Mouse (Mus musculus): ENCODE data around the gene Mtf1.

Gene Mtf1

DNA sequence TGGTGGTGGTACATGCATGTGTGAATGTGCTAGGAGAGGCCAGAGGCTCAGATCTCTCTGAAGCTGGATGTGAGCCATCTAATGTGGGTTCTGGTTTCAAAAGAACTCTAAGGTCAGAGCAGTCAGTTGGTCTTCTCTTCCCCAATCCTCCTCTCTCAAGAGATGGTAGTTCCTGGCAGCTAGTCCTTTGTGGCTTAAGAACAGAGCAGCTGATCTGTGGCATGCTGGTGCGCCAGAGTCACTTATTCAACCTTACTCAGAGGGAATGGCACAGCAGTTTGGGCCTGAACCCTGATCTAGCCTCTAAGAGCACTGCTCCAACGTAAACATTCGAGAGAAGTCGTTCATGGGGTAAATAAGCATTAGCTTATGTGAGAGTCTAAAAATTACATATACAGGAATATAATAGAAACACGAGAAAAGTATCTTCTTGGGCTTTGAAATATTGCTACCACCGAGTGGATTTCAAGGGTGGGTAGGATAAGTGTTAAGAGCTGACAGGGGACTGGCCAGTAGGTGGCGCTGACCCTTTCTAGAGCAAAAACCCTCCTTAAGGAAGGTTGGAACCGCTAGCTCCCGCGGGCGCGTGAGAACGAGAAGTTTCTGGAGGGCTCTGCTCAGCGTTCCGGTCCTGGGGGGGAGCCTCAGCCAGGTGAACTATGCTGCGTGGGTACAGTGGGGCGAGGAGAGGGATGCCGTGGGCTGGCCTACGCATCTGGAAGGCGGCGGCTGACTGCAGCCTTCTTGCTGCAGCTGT, at the start of gene Mtf1:
TSS of gene Mtf1 (plus strand) at position 553 of the 757 bp plus-strand sequence.
- DNase-seq (ENCODE audit: low read depth, low spot score), result peak; percentile 89

DNA sequence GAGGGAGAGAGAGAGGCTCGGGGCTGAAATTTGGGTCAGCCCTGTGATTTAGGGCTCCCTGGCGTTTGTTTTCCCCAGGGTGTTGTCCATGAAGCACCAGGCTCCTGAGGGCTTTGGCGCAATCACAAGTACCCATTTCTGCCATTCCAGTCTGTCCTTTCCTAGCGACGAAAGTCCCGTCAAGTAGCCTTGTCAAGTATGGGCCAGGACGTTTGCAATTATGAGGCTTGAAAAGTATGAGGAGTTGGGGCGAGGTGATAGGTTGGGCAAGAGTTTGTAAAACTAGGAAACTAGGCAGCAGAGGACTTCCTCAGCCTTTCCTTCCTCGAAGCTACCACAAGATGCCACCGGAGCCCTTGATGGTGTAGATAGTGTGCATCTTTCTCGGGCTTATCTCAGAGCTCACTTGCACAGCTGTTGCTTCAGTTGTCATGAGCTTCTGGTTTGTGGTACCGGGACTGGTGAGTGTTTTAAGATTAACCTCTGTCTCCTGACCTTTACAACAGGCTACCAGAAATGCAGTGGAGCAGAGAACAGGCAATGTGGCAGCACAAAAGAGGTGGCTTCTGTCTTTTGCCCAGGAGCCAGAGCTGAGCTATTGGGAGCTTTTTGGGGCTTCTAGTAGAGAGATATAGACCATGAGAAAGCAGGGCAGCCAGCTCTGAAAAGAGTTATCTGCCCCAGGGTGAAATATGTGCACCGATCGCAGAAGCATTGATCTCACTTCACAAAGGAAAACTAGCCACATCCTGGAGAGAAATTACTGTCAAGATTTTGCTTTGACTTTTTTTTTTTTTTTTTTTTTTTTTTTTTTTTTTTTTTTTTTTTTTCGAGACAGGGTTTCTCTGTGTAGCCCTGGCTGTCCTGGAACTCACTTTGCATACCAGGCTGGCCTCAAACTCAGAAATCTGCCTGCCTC, 49.4 kb upstream of the Mtf1 start:
- no peak for DNase-seq (ENCODE audit: low read depth, low spot score)

DNA sequence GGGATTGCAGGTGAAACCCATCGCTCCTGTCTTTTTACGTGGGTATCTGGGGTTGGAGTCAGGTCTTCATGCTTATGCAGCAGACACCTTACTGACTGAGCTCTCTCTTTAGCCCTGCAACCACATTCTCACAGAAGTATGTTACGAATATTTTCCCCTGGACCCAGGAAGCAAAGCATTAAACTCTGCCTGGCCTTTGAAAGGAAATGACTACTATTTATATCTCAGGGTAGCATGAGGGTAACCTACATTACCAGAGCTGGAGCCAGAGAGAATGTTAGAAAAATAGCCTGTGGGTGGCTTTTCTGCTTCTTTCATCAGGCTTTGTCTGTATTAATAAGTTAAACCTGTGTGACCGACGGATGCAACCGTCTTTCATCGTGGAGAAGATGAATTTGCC, 46.4 kb upstream of the Mtf1 start:
- no peak for DNase-seq (ENCODE audit: low read depth, low spot score)

DNA sequence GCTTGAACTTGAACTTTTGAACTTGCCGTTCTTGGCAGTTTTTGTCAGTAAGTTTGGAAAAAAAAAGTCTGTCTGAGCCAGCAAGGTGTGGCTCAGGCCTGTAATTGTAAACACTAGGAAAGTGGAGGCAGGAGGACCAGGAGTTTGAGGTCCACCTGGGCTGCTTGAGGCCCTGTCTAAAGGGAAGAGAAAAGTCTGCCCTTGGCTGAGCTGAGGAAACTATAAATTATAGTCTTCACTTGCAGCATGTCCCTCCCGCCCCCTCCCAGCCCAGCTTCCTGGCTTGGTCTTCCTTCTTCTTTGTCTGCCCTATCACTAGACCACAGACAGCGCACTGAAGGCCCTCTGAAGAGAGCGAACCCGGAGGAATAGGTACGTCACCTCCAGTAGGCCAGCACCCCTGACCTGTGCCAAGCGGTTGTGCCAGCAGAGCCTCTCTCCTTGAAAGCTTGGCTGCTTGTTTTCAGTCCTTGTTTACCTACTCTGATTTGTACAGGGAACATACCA, 42.5 kb upstream of the Mtf1 start:
- no peak for DNase-seq (ENCODE audit: low read depth, low spot score)

DNA sequence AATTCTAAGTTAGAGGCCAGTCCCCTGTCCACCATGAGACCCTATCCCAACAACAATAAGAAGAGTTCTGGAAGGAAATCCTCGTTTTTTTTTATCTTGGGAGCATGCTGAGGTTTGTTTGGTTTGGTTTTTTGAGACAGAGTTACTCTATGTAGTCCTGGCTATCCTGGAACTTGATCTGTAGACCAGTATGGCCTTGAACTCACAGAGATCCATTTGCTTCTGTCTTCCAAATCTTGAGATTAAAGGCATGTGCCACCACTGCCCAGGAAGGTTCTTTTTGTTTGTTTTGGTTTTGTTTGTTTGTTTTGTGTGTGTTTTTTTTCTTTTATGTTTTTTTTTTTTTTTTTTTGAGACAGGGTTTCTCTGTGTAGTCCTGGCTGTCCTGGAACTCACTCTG, 40.7 kb upstream of the Mtf1 start:
- no peak for DNase-seq (ENCODE audit: low read depth, low spot score)

DNA sequence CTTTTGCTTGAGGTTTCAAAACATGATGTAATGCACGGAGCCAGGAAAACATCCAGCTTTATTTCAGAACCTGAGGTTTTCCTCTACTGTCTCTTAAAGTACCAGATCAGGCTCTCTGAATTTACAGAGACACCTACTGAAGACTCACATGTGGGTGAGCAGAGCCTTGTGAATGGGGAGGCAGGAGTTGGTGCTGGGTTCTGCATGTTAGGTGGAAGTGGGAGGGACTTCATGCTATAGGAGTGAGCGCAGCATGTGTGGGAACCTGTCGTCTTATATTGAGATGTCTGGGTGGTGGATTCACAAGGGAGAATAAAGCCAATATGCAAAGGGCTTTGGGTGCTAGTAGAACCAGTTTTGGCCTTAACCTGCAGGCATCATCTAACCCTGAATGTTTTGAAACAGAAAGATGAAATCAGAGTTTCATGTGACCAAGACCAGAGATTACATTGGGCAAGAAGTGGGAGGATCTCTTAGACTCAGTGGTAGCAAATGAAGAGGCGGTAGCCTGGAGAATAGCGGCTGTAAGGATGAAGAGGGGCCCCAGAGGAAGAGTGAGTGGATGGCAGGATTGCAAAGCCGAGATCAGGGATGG, 38.9 kb upstream of the Mtf1 start:
- no peak for DNase-seq (ENCODE audit: low read depth, low spot score)

DNA sequence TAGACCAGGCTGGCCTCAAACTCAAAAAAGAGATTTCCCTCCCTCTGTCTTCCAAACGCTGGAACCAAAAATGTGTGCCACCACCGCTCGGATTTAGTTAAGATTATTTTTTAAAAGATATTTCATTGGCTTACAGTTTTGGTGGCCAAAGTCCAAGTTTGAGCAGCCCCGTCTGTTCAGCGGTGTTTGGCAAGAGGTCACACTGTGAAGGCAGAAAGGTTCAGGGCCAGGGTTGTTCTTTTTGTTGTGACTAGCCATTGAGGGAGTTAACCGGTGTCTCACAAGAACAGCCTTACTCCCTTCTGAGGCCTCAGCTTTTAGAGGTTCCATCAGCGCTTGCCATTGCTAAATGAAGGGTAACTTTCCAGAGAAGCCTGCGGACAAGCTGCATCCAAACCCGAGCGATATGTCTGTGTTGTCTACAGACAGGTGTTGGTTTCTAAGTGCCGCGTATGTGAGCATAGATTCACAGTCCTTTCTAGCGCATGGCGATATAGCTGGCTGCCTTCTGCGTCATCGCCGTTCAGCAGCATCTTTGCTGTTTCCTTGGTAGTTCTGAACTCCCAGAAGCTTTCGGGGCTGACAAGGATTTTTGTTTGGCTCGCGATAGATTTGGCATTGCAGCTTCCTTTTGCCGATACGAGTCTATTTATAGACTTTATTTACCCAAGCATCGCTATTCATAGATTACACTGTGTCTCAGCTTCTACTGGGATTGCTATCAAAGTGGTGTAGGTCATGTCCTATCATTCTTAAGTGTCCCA, 35.9 kb upstream of the Mtf1 start:
- no peak for DNase-seq (ENCODE audit: low read depth, low spot score)

DNA sequence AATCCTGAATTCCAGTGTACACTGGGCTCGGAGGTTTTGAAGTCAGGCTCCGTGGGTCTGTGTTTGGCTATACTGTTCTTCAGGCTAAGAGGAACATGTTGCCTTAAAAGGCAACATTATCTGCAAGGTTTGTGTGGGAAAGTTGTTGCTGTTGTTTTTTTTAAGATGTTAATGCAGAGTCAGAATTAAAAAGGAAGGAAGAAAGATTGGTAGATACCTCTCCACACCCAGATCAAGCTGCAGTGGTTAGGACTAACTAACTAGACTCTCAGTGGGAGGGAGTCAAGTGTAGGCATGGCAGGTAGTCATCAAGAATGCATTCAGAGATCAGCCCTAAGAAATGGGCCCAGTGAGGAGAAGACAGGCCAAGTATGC, 35.4 kb upstream of the Mtf1 start:
- DNase-seq (ENCODE audit: low read depth, low spot score), result no peak

DNA sequence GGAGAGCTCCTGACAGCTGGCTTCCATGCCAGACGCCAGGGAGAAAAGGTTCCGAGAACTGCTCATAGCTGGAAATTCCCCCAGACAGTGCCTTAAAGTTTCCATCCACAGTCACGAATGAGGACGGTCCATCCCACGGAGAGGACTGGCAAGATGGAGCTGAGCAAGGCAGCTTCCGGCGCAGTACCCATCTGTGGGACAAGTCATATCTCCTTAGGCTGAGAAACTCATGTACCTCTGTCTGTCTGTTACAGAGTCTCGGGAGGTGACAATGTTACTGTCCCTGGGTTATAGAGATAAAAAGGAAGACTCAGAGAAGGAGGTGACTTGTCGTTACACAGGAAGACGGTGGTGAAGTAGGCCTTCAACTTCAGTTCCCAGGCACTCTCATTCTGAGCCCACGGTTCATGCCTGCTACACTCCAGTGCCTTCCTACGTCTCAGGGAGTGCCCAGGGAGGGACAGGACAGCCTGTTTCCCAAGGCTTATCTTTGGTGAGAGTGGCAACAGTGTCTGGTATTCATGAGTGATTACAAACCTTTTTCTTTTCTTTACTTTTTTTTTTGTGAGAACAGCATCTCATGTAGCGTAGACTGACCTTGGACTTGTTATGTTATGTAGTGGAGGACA, 32.8 kb upstream of the Mtf1 start:
- DNase-seq (ENCODE audit: low read depth, low spot score), result no peak

DNA sequence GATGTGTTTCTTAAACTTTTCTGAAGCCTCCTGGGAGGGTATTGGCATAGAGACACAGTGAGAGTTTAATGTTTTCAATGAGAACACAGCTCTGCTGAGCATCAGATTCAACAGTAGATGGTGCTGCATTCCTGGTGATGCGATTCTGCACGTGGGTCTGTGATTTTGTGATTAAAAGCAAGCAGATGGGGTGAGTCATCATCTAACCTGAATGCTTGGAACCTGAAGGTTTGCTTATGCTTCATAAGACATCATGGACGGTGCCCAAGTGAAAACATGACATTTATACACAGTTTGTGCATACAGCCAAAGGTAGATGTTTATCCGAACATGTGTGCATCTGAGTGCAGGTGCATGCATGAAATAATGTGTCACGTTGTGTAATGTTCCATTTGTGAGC, 31.3 kb upstream of the Mtf1 start:
- DNase-seq (ENCODE audit: low read depth, low spot score), result no peak

DNA sequence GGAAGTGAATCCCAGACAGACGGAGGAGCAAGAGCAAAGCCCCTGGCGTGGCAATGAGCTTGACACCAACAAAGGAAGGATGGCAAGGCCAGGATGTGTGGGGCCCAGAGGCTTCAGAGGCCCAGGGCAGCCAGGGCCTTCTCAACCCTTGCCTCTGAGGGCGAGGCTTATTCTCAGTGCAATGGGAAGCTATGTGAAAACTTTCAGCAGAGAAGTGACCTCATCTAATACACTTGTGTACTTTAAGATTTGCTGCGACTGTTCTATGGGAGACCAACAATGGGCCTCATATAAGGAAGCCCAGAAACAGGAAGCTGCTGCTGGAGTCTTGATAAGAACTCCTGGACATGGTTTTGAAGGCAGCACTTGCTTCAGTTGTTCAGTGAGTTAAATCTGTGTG, 29.8 kb upstream of the Mtf1 start:
- no peak for DNase-seq (ENCODE audit: low read depth, low spot score)

DNA sequence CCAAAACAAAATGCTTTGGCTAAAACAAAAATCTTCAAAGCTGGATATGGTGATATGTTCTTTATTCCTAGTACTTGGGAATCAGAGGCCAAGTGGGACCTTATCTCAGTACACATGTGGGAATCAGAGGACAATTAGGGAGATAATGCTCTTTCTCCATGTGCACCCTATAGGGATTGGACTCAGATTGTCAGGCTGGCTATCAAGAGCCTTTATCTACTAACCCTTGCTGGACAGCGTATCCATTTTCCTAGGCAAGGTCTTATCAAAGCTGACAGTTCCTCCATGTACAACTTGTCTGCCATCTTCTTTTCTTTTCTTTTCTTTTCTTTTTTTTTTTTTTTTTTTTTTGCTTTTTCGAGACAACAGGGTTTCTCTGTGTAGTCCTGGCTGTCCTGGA, 28.5 kb upstream of the Mtf1 start:
- DNase-seq (ENCODE audit: low read depth, low spot score), result no peak

DNA sequence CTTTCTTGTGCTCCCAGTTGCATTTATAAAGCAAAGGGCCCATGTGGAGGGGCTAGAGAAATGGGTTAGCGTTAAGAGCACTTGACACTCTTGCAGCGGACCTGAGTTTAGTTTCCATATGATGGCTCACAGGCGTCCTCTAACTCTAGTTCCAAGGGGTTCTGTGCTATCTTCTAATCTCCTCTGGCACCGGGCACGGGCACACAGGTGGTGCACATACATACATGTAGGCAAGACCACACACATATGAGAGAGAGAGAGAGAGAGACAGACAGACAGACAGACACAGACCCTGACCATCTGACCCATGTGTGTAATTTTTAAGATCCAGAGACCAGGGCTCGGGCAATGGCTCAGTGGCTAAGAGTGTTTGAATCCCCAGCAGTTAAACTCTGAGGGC, 27.9 kb upstream of the Mtf1 start:
- DNase-seq (ENCODE audit: low read depth, low spot score), result no peak

DNA sequence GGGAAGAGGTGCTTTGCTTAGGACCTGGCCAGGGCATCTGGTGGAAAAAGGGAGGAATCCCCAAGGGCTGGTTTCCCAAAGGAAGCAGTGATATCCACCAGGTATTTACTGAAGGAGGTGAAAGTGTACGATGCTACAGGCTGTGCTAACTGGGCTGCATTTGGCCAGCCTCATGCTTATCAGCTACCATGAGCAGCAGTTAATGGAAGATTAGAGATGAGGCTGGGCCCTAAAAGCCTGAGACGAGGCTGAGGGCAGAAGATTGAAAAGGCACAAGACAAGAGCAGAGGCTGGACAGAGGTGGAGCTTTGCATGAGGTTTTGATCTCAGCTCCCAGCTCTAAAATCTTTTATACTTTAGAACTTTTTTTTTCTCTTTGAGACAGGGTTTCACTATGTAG, 27.5 kb upstream of the Mtf1 start:
- no peak for DNase-seq (ENCODE audit: low read depth, low spot score)

DNA sequence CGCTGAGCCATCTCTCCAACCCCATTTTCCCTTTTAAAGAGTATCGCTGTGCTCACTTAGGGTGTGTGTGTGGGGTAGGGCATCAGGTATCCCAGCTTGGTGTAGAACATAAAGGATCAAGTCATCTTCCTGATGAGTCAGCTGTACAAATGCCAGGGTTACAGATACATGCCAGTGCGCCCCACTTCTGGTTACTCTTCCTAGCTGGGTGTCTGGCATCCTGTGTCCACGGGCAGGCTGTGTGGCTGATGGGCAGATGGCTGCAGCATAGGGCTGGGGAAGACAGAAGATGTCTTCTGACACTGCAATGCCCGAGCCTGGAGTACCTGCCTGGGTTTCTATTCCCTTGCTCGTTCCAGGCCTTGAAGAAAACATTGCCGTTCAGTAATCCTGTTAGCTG, 20.5 kb upstream of the Mtf1 start:
- no peak for DNase-seq (ENCODE audit: low read depth, low spot score)

DNA sequence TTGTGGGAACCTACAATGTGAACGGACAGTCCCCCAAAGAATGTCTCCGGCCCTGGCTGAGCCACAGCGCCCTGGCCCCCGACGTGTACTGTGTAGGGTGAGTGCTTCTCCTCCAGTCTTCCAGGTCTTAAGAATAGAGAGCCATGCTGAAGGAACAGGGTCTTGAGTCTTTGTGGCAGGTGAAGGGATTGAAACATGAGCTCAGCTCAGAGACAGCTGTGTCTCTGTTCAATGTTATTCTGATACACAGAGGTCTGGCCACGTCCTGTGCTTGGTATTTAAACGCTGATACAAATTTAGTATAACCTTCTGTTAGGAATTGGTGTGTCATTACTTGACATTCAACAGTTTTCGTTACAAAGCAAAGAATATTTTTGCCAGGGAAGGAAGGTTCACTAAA, 19.5 kb upstream of the Mtf1 start:
- no peak for DNase-seq (ENCODE audit: low read depth, low spot score)

DNA sequence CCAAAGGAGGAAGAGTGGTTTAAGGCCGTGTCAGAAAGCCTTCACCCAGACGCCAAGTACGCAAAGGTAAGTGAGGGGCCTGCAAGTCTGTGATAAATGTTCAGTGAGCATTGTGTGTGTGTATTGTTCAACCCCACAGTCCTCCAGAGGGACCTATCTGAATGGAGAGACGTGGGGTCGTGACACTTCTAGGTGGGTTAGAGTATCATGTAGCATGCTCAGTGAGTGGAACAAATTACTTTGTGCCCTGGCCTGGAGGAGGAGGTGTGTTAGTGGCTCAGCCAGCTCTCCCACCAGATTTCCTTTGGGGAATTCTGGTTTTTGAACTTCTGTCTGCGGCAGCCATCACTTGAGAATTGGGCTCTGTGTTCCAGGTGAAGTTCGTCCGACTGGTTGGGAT, 18.0 kb upstream of the Mtf1 start:
- no peak for DNase-seq (ENCODE audit: low read depth, low spot score)

DNA sequence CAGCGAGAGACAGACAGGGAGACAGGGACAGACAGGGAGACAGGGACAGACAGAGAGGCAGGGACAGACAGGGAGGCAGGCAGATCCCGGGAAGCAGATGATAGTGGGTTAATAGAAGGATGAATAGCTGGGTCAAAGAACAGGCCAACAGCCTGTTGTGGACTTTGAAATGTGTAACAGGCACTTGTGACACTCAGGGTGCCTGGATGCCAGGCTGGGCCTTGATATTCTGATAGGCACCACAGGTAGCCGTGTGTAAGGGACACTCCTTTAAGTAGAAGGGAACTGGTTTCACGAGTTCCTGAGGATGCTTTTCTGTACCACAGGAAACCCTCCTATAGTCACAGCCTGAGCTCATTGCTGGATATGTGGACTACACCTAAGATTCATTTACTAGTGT, 11.9 kb upstream of the Mtf1 start:
- DNase-seq (ENCODE audit: low read depth, low spot score), result no peak

DNA sequence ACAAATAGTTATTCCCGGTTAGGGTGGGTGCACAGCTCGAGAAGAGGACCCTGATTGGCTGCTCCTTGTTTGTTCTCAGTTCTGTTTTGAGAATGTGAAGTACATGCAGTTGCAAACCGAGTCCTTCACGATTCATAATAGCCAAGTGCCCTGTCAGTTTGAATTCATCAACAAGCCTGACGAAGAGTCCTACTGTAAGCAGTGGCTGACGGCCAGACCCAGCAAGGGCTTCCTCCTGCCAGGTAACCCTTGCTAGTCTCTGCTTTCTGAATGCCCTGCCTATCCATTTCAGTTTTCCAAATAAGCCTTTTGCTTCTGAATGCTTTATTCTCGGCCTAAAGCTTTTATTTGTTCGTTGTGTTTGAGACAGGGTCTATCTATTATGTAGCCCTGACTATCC, 9.8 kb upstream of the Mtf1 start:
- DNase-seq (ENCODE audit: low read depth, low spot score), result no peak

DNA sequence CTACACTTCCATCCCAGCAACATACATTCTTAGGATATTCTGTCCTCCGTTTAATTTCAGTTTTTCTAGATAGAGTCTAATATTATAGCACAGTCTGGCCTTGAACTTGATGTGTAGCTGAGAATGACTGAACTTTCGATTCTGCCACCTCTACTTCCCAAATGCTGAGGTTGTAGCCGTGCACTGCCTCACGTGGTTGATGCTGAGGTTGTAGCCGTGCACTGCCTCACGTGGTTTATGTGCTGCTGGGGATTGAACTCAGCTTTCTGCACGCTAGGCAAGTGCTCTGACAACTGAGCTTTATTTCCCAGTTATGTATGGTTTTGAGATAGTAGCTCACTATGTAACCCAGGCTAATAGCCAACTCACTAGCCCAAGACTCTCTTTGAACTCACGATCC, 5.8 kb upstream of the Mtf1 start:
- no peak for DNase-seq (ENCODE audit: low read depth, low spot score)

DNA sequence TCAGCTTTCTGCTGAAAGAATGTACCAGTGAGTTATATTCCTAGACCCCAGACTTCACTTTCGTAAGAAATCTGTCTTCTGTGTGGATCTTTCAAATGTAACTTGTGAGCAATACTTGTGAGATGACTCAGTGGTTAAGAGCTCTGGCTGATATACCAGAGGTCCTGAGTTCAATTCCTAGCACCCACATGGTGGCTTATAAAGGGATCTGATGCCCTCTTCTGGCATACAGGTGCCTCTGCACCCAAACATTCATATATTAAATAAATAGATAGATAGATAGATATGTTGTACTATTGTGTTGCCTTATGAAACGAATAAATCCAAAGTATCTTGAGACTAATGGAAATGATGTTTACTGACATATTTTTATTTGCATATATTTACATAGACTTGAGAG, 5.0 kb upstream of the Mtf1 start:
- DNase-seq (ENCODE audit: low read depth, low spot score), result no peak
